Mouse (Mus musculus) spleen, adult 2 months (tissue): ENCODE data around the gene Cdhr3. TPM values are rescaled to one million over a fixed set of nuclear protein-coding genes. Genes with fewer than 3 reads are reported as not detected.

ENCODE experiments used
- DNase-seq, 2 experiments: peaks; one replicate each; pipeline versions ENCODE4 v3.0.0 to v3.0.0-alpha.2; 2012 to 2021; ENCODE audit warnings: low spot score in 2 of 2, low read depth in 1 of 2
- H3K27ac ChIP-seq: fragments of 200-500 bp; 2 replicates; pipeline ENCODE4 v1.5.1; 2012; ENCODE audit warnings: low read length, inconsistent platforms; ENCODE audit not compliant: insufficient read depth
- H3K27me3 ChIP-seq: fragments of 200-500 bp; 2 replicates; pipeline ENCODE4 v1.6.1; 2012; ENCODE audit warnings: mild to moderate bottlenecking, moderate library complexity, low read length, inconsistent platforms; ENCODE audit not compliant: control insufficient read depth, insufficient read depth
- H3K36me3 ChIP-seq: fragments of 200-500 bp; 2 replicates; pipeline ENCODE4 v1.6.1; 2012; ENCODE audit warnings: mild to moderate bottlenecking, low read length, inconsistent platforms; ENCODE audit not compliant: control insufficient read depth, insufficient read depth
- H3K4me1 ChIP-seq: fragments of 200-500 bp; 2 replicates; pipeline ENCODE4 v1.6.1; 2011; ENCODE audit warnings: inconsistent platforms; ENCODE audit not compliant: control insufficient read depth, insufficient read depth, insufficient read length
- H3K4me3 ChIP-seq: fragments of 200-500 bp; 2 replicates; pipeline ENCODE4 v1.5.1; 2011; ENCODE audit warnings: mild to moderate bottlenecking, inconsistent platforms; ENCODE audit not compliant: insufficient read depth, insufficient read length; ENCODE audit errors: extremely low read depth
- CTCF ChIP-seq: fragments of 200-500 bp; IDR thresholded peaks from 2 replicates; pipeline ENCODE4 v1.5.1; 2011; ENCODE audit warnings: mild to moderate bottlenecking, inconsistent platforms; ENCODE audit not compliant: insufficient read depth, insufficient read length, insufficient replicate concordance; ENCODE audit errors: extremely low read depth
- POLR2A ChIP-seq: fragments of 200-500 bp; IDR thresholded peaks from 2 replicates; pipeline ENCODE4 v1.6.1; 2011; ENCODE audit warnings: low read depth, low read length, inconsistent platforms
- WGBS: fragments of 180-500 bp; shearing (Covaris S2); methylation state at CpG from one replicate; pipeline ENCODE4 v1.1.7; 2018; 5-methylcytosine and 5-hydroxymethylcytosine counted together
- polyA plus RNA-seq: library from polyadenylated mRNA; depleted of rRNA; stranded (reverse); fragments of >200 nt; gene quantifications from 2 replicates; pipeline ENCODE4 v1.2.3, GENCODE M21; 2012

The Cdhr3 gene
- polyA plus RNA-seq, 1 experiment = 0.28 TPM

DNA sequence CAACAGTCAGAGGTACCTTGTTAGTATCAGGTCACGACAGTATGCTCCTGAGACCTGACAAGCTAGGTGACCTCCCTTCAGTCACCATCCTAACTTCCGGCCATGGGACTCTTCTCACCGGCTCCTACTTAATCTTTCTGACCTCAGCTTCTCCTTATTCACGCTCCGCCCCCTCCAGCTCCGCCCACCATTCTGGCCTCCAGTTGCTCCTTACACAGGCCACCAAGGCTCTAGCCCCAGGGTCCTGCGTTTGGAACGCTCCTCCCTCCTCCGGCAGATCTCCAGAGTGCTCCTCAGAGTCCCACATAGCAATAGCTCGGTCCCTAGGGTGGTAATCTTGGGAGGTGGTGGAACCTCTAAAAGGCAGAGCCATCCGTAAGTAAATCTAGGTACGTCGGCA, 38.9 kb downstream of the Cdhr3 start:
- Histone ChIP-seq H3K27me3 (no peaks in the 10 kb centered on the region), H3K36me3 (no peaks in the 10 kb centered on the region)
- 85% methylated on average over 13 of the region's 13 CpGs for WGBS

GRCm38 (mm10) chr12:33053311-33053710, 39.4 kb downstream of the Cdhr3 start:
- Histone ChIP-seq H3K36me3 (no peaks in the 10 kb centered on the region), H3K27me3 (no peaks in the 10 kb centered on the region), H3K4me3 (no peak overlapping the region), H3K27ac (no peak overlapping the region), H3K4me1 (peaks cover 2% of the 10 kb centered on the region; the same call in 1 of the 2 replicates)
- TF ChIP-seq CTCF (no peak), POLR2A (no peak)
- no peak for DNase-seq
- 95% methylated on average over 9 of the region's 9 CpGs for WGBS

More for the DNA sequence above, 38.9 kb downstream of the Cdhr3 start:
- TF ChIP-seq POLR2A (no peak), CTCF (no peak)
- no peak for DNase-seq
- no peak overlapping the region for H3K27ac ChIP-seq
- H3K4me1 ChIP-seq = peaks cover under 1% of the 10 kb centered on the region; the same call in 1 of the 2 replicates
- H3K4me3 ChIP-seq = no peak overlapping the region

DNA sequence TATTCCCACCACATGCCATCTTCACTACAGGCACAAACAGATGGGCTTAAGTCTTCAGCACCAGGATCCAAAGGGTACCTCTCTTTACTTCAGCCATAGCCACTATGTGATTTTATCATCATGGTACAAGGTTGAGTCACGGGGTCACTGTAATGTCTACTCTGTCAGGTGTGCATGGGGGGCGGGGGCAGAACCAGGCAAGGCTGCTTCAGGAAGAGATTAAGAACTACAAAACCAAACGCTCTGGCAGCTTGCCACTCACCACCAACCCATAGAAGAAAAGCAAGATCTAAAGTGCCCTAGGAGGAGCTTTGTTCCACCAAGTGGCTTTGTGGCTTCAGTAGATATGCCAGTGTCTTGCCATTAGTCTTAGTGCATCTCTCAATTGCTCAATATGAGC, 44.3 kb downstream of the Cdhr3 start:
- Histone ChIP-seq H3K4me3 (no peak overlapping the region), H3K4me1 (peaks cover 2% of the 10 kb centered on the region; the same call in 1 of the 2 replicates), H3K27ac (no peak overlapping the region), H3K27me3 (no peaks in the 10 kb centered on the region), H3K36me3 (no peaks in the 10 kb centered on the region)
- TF ChIP-seq POLR2A = no peak
- no peak for TF ChIP-seq CTCF
- 25% methylated on average over 3 of the region's 3 CpGs for WGBS
- DNase-seq = peak; percentile 26 to 49

DNA sequence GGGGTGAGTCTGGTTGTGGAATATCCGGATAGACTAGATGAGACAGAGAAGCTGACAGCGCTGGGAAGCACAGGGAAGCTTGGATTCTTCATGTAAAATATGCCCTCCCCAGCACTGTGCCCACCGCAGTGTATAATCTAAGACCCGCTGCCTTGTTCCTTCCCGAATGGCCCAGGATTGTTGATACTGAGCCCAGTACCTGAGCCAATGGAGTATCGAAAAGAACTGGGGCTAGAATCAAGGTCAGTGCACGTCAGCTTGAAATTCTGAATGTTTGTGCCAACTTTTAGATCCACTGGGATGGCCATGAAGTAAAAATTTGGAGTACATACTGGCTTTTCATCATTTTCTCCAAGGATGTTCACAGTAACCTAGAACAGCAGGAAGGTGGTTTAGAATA, 46.2 kb downstream of the Cdhr3 start:
- no peak for DNase-seq
- Histone ChIP-seq H3K27me3 (no peaks in the 10 kb centered on the region), H3K4me3 (no peak overlapping the region), H3K36me3 (no peaks in the 10 kb centered on the region), H3K4me1 (peaks cover 2% of the 10 kb centered on the region; the same call in 1 of the 2 replicates), H3K27ac (no peak overlapping the region)
- WGBS = 91% methylated on average over 7 of the region's 7 CpGs
- TF ChIP-seq CTCF (no peak), POLR2A (no peak)

DNA sequence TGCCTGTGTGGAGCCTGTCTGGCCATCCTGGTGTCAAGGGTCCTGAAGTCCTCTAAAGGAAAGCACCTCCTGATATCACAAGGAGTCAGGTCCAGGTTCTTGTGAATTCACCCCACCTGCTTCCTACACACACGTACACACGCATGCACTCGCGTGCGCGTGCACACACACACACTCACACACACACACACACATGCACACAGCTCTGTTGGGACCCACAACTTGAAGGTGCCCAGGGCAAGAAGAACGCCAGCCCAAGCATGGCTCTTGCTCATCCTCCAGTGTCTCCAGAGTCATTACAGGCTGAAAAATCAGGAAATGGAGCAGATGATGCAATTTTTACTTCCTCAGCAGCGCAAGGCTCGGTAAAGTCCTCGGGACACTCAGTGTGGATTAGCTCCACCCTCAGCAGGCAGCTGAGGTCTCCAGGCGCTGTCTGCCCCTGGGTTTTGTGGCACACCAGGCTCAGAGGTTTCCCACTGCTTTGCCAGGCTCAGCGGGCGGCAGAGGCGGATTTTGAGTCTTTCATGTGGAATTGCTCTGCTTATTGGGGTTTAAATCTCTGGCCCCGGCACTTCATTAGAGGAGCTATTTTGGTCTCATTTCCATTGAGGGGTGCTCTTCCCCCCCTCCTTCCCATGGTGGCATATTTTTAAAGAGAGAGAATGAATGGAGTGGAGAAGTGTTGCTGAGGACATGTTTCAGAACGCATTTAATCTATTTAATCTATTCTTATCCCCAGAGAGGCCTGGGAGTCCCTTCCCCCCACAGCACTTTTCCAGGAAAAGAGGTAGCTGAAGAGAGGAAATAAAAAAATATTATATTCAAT, 46.9 kb downstream of the Cdhr3 start:
- Histone ChIP-seq H3K36me3 (no peaks in the 10 kb centered on the region), H3K27me3 (no peaks in the 10 kb centered on the region), H3K4me1 (peaks cover 2% of the 10 kb centered on the region; the same call in 1 of the 2 replicates), H3K4me3 (no peak overlapping the region), H3K27ac (no peak overlapping the region)
- TF ChIP-seq CTCF = no peak
- no peak for TF ChIP-seq POLR2A
- DNase-seq = no peak
- WGBS = 51% methylated on average over 16 of the region's 16 CpGs

DNA sequence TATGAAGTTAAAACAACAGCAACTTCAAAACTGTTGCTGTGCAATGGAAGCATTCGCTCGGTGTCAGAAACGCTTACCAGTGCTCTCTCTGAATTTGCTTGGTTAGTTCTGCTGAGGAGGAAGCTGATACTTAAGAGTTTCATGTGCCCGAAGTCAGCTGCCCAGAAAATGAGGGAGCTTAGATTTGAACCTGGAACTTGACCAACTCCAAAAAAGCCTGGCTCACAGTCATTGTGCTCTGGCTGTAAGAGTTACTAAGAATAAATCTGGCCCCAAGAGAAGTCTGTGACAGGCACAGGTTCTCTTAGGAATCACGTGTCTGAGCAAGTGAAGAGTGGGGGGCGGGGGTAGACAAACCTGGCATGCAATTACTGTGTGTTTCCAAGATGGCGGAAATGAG, 51.2 kb downstream of the Cdhr3 start:
- no peaks in the 10 kb centered on the region; the same call in 1 of the 2 replicates for H3K4me1 ChIP-seq
- no peaks in the 10 kb centered on the region for H3K27me3 ChIP-seq
- no peak overlapping the region for H3K4me3 ChIP-seq
- WGBS = 75% methylated on average over 7 of the region's 7 CpGs
- no peaks in the 10 kb centered on the region for H3K36me3 ChIP-seq
- H3K27ac ChIP-seq = no peak overlapping the region
- DNase-seq = no peak
- no peak for TF ChIP-seq CTCF
- TF ChIP-seq POLR2A = no peak

- DNase-seq = no peak
- Histone ChIP-seq H3K4me1 (no peaks in the 10 kb centered on the region; the same call in 1 of the 2 replicates), H3K4me3 (no peak overlapping the region), H3K27ac (no peak overlapping the region), H3K27me3 (no peaks in the 10 kb centered on the region), H3K36me3 (no peaks in the 10 kb centered on the region)
- no peak for TF ChIP-seq CTCF
- TF ChIP-seq POLR2A = no peak
- 21% methylated on average over 2 of the region's 2 CpGs for WGBS
Measured at GRCm38 (mm10) chr12:33040811-33041210, 51.9 kb downstream of the Cdhr3 start.
